Mouse (Mus musculus) ES-E14 (cell line): ENCODE data around the gene Slc25a45.

ENCODE experiments used
- HCFC1 ChIP-seq: IDR thresholded peaks from 2 replicates; pipeline ENCODE4 v1.6.1; 2012; ENCODE audit warnings: low read length, inconsistent platforms, borderline replicate concordance; ENCODE audit not compliant: insufficient read depth
- MAFK ChIP-seq: IDR thresholded peaks from 2 replicates; pipeline ENCODE4 v1.6.1; 2014; ENCODE audit warnings: mild to moderate bottlenecking, low read depth, low read length, inconsistent platforms; ENCODE audit not compliant: insufficient read depth
- ZNF384 ChIP-seq: IDR thresholded peaks from 2 replicates; pipeline ENCODE4 v1.6.1; 2012; ENCODE audit warnings: low read depth, low read length, inconsistent platforms

DNA sequence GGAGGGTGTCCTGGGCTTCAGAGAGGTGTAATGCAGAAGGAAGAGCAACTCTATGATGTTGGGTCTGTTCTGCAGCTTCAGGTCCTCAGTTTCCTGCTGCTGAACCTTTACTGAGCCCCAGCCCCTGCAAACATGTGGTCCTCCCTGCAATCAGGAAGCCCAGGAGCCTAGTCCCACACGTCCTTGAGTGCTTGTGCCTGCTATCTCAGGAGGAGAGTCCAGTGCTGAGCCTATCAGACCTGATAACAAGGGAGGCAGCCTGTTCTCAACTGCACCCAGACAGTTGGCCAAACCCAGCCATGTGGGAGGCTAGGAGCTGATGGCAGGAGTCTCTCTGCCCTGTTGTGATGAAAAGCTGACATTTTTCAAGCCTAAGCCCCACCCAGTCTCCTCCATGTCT lies 6.3 kb downstream of the Slc25a45 start:
- TF ChIP-seq MAFK (no peak), HCFC1 (no peak), ZNF384 (no peak)
